Mouse (Mus musculus) small intestine, adult 2 months (tissue): ENCODE measurements around the gene BC024978. TPM values are rescaled to one million over a fixed set of nuclear protein-coding genes. Genes with fewer than 3 reads are reported as not detected.

ENCODE experiments used
- H3K27ac ChIP-seq: fragments of 200-500 bp; 2 replicates; pipeline ENCODE4 v1.5.1; 2012; ENCODE audit warnings: low read depth, low read length, control low read depth, inconsistent platforms; ENCODE audit not compliant: insufficient read depth
- H3K27me3 ChIP-seq: fragments of 200-500 bp; 2 replicates; pipeline ENCODE4 v1.6.1; 2012; ENCODE audit warnings: mild to moderate bottlenecking, moderate library complexity, low read length, inconsistent platforms; ENCODE audit not compliant: control insufficient read depth, insufficient read depth
- H3K36me3 ChIP-seq: fragments of 200-500 bp; 2 replicates; pipeline ENCODE4 v1.6.1; 2012; ENCODE audit warnings: mild to moderate bottlenecking, low read length, control low read depth, inconsistent platforms; ENCODE audit not compliant: control insufficient read depth, insufficient read depth
- H3K4me1 ChIP-seq: fragments of 200-500 bp; 2 replicates; pipeline ENCODE4 v1.6.1; 2012; ENCODE audit warnings: low read length, inconsistent platforms, mixed read lengths; ENCODE audit not compliant: control insufficient read depth, insufficient read depth, insufficient read length
- H3K4me3 ChIP-seq: fragments of 200-500 bp; 2 replicates; pipeline ENCODE4 v1.5.1; 2012; ENCODE audit warnings: low read depth, mild to moderate bottlenecking, control low read depth, inconsistent platforms, low read length, moderate library complexity
- CTCF ChIP-seq: fragments of 200-500 bp; IDR thresholded peaks from 2 replicates; pipeline ENCODE4 v1.5.1; 2012; ENCODE audit warnings: low read depth, mild to moderate bottlenecking, control low read depth, inconsistent platforms, low read length, moderate library complexity, mixed read lengths; ENCODE audit not compliant: insufficient replicate concordance, insufficient read length; ENCODE audit errors: extremely low read depth
- POLR2A ChIP-seq: fragments of 200-500 bp; IDR thresholded peaks from 2 replicates; pipeline ENCODE4 v1.6.1; 2012; ENCODE audit warnings: low read depth, mild to moderate bottlenecking, control low read depth, inconsistent platforms, low read length, moderate library complexity
- WGBS: fragments of 180-500 bp; shearing (Covaris S2); methylation state at CpG from one replicate; pipeline ENCODE4 v1.1.7; 2018; 5-methylcytosine and 5-hydroxymethylcytosine counted together
- polyA plus RNA-seq: library from polyadenylated mRNA; depleted of rRNA; stranded (reverse); fragments of >200 nt; gene quantifications from 2 replicates; pipeline ENCODE4 v1.2.3, GENCODE M21; 2012

The BC024978 gene
- polyA plus RNA-seq, 1 experiment: 9.5 TPM

DNA sequence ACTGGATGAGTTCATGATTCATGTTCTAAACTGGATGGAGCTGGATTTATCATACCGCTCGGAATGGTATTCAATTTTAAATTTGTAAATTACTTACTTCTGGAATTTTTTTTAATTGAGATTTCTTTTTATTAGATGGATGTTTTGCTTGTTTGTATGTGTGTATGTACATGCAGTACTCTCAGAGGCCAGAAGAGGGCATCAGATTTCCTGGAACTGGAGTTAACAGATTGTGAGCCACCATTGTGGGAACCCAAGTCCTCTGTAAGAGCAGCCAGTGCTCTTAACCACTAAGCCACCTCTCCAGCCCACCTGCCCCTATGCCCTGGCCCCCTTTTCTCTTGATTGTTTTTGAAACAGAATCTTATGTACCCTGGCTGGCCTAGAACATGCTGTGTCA lies 53.6 kb downstream of the BC024978 start:
- H3K27me3 ChIP-seq: no peaks in the 10 kb centered on the region
- H3K4me3 ChIP-seq: no peak overlapping the region
- peaks cover 4% of the 10 kb centered on the region for H3K36me3 ChIP-seq
- TF ChIP-seq CTCF: peak; percentile 45; the same call in 1 of the 2 replicates
- TF ChIP-seq POLR2A: no peak
- no peaks in the 10 kb centered on the region for H3K4me1 ChIP-seq
- H3K27ac ChIP-seq: no peak overlapping the region
- 95% methylated on average over 2 of the region's 2 CpGs for WGBS

DNA sequence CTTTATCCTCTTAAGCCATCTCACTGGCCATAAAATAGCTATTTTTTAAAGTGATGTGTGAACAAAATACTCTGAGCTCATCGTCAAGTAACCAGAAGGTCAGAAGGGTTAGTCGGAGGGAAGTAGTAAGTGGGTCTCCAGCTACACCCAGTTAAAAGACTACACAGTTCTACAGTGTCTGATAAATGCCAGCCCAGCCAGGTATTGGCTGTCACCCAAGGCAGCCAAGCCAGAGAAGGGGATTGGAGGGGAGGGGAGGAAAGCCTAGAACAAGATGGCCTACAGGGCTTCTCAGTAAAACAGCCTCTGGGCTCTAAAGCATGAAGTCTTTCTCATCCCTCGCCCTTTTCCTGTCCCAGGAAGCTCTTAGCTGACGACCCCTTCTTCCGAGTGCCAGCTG lies 54.3 kb downstream of the BC024978 start:
- H3K27ac ChIP-seq: no peak overlapping the region
- H3K4me1 ChIP-seq: no peaks in the 10 kb centered on the region
- TF ChIP-seq POLR2A: no peak
- no peak for TF ChIP-seq CTCF
- H3K4me3 ChIP-seq: no peak overlapping the region
- peaks cover 2% of the 10 kb centered on the region; the same call in 1 of the 2 replicates for H3K36me3 ChIP-seq
- WGBS: 84% methylated on average over 5 of the region's 5 CpGs
- H3K27me3 ChIP-seq: no peaks in the 10 kb centered on the region

DNA sequence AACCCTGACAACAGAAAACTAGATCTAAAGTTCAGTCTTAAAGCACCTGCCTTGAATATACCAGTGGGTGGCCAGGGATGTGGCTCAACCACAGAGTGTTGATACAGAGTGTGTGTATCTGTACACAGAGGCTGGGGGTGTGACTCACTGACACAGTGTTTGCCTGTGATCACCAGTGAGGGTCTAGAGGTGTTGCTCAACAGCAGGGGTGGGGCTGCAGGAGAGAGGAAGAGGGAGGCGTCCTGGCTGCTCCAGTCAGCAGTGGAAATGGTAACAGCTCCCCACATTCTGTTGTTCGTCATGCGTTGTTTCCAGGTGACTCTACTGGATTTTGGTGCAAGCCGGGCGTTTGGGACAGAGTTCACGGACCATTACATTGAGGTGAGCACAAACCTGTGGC lies 56.4 kb downstream of the BC024978 start:
- Histone ChIP-seq H3K27ac (no peak overlapping the region), H3K27me3 (no peaks in the 10 kb centered on the region), H3K4me1 (peaks cover 3% of the 10 kb centered on the region; the same call in 1 of the 2 replicates), H3K36me3 (peaks cover 2% of the 10 kb centered on the region; the same call in 1 of the 2 replicates), H3K4me3 (no peak overlapping the region)
- 83% methylated on average over 6 of the region's 6 CpGs for WGBS
- TF ChIP-seq CTCF (no peak), POLR2A (no peak)

DNA sequence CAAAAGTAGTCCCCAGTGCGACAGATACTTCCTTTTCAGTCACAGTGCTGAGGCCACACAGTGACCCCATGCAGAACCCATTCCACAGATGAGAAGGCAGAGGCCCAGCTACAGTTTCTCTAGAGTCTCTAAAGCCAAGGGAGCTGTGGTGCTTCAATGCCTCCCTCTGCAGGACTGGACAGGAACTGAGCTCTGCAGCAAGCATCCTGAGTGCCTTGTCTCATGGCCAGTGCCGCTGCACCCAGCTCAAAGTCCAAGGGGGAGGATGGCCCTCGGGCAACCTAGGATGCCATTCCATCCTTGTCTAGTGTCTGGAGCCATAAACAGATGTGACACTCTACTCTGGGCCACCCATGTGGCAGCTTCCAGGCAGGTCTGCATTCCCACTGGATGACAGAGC lies 60.1 kb downstream of the BC024978 start:
- Histone ChIP-seq H3K27ac (no peak overlapping the region), H3K36me3 (no peaks in the 10 kb centered on the region; the same call in 1 of the 2 replicates), H3K4me1 (peaks cover 14% of the 10 kb centered on the region), H3K27me3 (no peaks in the 10 kb centered on the region), H3K4me3 (no peak overlapping the region)
- WGBS: 43% methylated on average over 3 of the region's 3 CpGs
- TF ChIP-seq POLR2A (no peak), CTCF (peak; percentile 64)

DNA sequence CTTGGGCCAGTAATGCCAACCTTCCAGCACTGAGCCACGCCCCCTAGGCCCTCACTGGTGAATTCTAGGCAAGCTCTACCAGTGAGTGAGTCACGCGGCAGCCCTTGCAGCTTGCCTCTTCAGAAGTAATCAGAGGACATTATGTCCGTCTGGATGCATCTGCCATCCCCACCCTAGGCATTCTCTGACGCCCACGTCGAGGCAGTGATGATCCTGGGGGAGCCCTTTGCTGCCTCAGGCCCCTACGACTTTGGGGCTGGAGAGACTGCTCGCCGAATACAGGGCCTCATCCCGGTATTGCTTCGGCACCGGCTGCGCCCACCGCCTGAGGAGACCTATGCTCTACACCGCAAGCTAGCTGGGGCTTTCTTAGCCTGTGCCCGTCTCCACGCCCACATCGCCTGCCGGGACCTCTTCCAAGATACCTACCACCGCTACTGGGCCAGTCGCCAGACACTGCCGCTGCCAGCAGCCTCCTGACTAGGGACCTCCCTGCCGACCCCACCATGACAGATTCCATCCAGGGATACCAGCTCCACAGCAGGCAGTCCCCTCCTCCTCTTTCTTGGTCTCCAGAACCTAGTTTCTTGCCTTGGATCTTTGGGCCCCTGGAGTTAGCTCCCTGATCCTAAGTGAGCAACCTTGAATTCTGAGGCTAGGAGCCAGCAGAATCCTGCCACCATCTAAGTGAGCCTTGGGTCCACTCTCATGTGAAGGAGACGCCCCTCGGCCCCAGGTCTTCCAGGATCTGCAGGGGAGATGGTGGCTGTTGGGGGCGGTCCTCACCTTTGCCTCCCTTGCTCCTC lies 61.7 kb downstream of the BC024978 start:
- Histone ChIP-seq H3K27ac (no peak overlapping the region; the same call in 1 of the 2 replicates), H3K4me1 (peaks cover 17% of the 10 kb centered on the region), H3K36me3 (no peaks in the 10 kb centered on the region; the same call in 1 of the 2 replicates), H3K27me3 (no peaks in the 10 kb centered on the region), H3K4me3 (no peak overlapping the region)
- TF ChIP-seq CTCF (no peak), POLR2A (no peak)
- 39% methylated on average over 27 of the region's 27 CpGs for WGBS

DNA sequence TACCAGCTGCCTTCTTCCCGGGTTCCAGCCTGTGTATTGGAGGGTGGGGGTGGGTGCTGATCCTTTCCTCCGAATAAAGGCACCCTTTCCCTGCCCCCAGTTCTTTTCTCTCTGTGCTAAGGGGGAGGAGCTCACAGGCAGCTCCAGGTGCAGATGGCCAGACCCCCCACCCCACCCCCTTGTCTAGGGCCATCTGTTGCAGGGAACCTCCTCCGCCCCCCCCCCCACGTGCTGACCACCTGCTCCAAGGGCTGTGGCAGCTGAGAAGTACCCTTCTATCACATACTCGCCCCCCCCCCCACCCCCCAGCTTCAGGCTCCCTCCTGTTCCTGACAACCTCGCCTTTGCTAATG lies 62.2 kb downstream of the BC024978 start:
- peak overlapping the region; percentile 70 for H3K27ac ChIP-seq

DNA sequence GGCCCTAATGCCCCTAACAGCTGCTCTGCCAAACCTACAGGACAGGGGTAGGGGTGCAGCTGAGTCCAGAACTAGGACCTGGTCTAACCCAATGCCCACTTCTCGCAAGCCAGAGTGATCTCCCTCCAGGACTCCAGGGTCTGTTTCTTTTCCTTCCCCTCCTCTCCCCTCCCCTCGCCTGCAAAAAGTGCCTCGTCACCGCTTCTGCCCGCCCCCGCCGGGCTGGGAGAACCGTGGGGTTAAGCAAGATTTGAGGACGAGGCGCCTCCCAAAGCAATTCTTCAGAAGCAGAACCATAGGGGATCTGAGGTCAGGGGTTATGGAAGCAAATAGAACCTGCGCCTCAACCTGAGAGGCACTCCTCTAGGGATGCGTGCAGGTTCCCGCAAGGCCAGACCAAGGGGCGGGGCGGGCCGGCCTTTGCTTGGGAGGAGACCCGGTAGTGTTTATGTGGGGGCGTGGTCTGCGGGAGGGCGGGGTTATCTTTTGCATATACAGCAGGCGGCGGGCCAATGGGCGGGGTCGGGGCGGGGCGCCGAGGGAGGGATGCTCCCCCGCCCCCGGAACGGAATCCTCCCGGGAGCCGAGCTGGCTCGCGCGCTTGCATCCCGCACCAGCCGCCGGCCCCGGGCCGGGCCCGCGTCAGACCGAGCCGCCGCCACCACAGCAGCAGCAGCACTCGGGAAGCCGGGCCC lies 62.8 kb downstream of the BC024978 start, which contains the start of gene Numbl:
Numbl (plus strand) TSS at position 229 of the 695 bp plus-strand sequence.
- H3K4me1 ChIP-seq: peaks cover 18% of the 10 kb centered on the region
- no peaks in the 10 kb centered on the region for H3K27me3 ChIP-seq
- no peaks in the 10 kb centered on the region; the same call in 1 of the 2 replicates for H3K36me3 ChIP-seq
- peak within 1 kb of the TSS; percentile 69 for H3K4me3 ChIP-seq
- peak within 1 kb of the TSS; percentile 70 for H3K27ac ChIP-seq
- WGBS: 1% methylated on average over 45 of the region's 47 CpGs
- no peak for TF ChIP-seq CTCF
- TF ChIP-seq POLR2A: peak; percentile 10; the same call in 1 of the 2 replicates

More for the DNA sequence above, 62.2 kb downstream of the BC024978 start:
- Histone ChIP-seq H3K27me3 (no peaks in the 10 kb centered on the region), H3K4me1 (peaks cover 18% of the 10 kb centered on the region), H3K36me3 (no peaks in the 10 kb centered on the region; the same call in 1 of the 2 replicates), H3K4me3 (peak overlapping the region; percentile 69)
- WGBS: 19% methylated on average over 6 of the region's 6 CpGs
- TF ChIP-seq CTCF: no peak
- TF ChIP-seq POLR2A: no peak
